Mouse (Mus musculus) left cerebral cortex, postnatal 25 days (tissue): Measurements from ENCODE around the gene Psmb6. TPM values are rescaled to one million over a fixed set of nuclear protein-coding genes. Genes with fewer than 3 reads are reported as not detected.
"Not testable (repeated sequence)": the region's sequence is repeated elsewhere in the genome, so short reads cannot be mapped to it uniquely, and the experiment has no call there.

ENCODE experiments used
- DNase-seq, 2 experiments: peaks; one replicate each; pipeline ENCODE4 v3.0.0; 2022; ENCODE audit warnings: low spot score in 2 of 2, mixed read lengths in 1 of 2
- intact Hi-C: fragments of 180-260 bp; cut with DNase I; formaldehyde crosslinking; loops from one replicate; pipeline ENCODE4 v1.15.1; 2025
- total RNA-seq, 2 experiments: library from RNA; stranded (reverse); gene quantifications; 2 replicates each; pipeline ENCODE4 v1.2.3; 2021

The Psmb6 gene
- total RNA-seq, 2 experiments from 2014 or later, result 172 to 186 TPM

- no peak for DNase-seq
Observed at GRCm38 (mm10) chr11:70562995-70563469, 37.9 kb downstream of the Psmb6 start.

GRCm38 (mm10) chr11:70563470-70564275 is 38.5 kb downstream of the Psmb6 start:
- DNase-seq, result peak in 1 of 2 experiments; percentile 49
- intact Hi-C loops, result loop anchor here (5.0 kb wide), 1 partner anchor 39 kb away; no protein-coding TSS in a partner anchor

More at GRCm38 (mm10) chr11:70562995-70563469, 37.9 kb downstream of the Psmb6 start:
- intact Hi-C loops, result loop anchor here (1.0 to 5.0 kb wide), 3 partner anchors 9 to 39 kb away; partner anchors contain the start of gene Pld2

GRCm38 (mm10) chr11:70564276-70564873 is 39.2 kb downstream of the Psmb6 start:
- no peak for DNase-seq
- intact Hi-C loops, result loop anchor here (5.0 kb wide), 1 partner anchor 38 kb away; no protein-coding TSS in a partner anchor

GRCm38 (mm10) chr11:70566586-70566985 is 41.4 kb downstream of the Psmb6 start:
- DNase-seq, result no peak
- intact Hi-C loops, result no loop called here

GRCm38 (mm10) chr11:70570614-70571013 is 45.4 kb downstream of the Psmb6 start:
- DNase-seq, intact Hi-C loops: not testable (repeated sequence)

- DNase-seq, result peak in 1 of 2 experiments; percentile 82
Observed at GRCm38 (mm10) chr11:70571641-70572040, 46.5 kb downstream of the Psmb6 start.

GRCm38 (mm10) chr11:70572348-70572902 is 47.3 kb downstream of the Psmb6 start:
- intact Hi-C loops, result loop anchor here (1.0 kb wide), 1 partner anchor 10 kb away; the partner anchor contains the start of gene Mink1
- DNase-seq, result no peak

More at GRCm38 (mm10) chr11:70571641-70572040, 46.5 kb downstream of the Psmb6 start:
- intact Hi-C loops, result loop anchor here (1.0 kb wide), 1 partner anchor 9 kb away; the partner anchor contains the start of gene Mink1

- intact Hi-C loops, result no loop called here
- DNase-seq, result peak in 1 of 2 experiments; percentile 61
Observed at GRCm38 (mm10) chr11:70573872-70574271, 48.7 kb downstream of the Psmb6 start.

- intact Hi-C loops, result no loop called here
- DNase-seq, result no peak
Observed at GRCm38 (mm10) chr11:70577201-70577600, 52.0 kb downstream of the Psmb6 start.

Other genes starting within 250 kb of the Psmb6 start
- under 1 TPM; 0.34 to 0.60 TPM for gene Alox12e, start 202.7 kb upstream of the Psmb6 start, total RNA-seq
- not detected for gene Alox15, start 173.3 kb upstream of the Psmb6 start, total RNA-seq
- 10 to 100 TPM; 34.9 to 42.0 TPM for gene Pelp1, start 115.3 kb upstream of the Psmb6 start, total RNA-seq
- gene Arrb2, start 92.7 kb upstream of the Psmb6 start, total RNA-seq, result 10 to 100 TPM; 64.6 to 66.7 TPM
- gene Med11, start 73.4 kb upstream of the Psmb6 start, total RNA-seq, result 10 to 100 TPM; 12.9 to 15.7 TPM
- under 1 TPM; 0.41 to 0.94 TPM for gene Zmynd15, start 65.9 kb upstream of the Psmb6 start, total RNA-seq
- 1 to 10 TPM in 1 of 2 experiments, under 1 TPM in 1; 0.94 to 1.2 TPM for gene Cxcl16, start 65.4 kb upstream of the Psmb6 start, total RNA-seq
- gene Tm4sf5, start 20.1 kb upstream of the Psmb6 start, total RNA-seq, result not detected
- not detected for gene Vmo1, start 10.8 kb upstream of the Psmb6 start, total RNA-seq
- gene Gltpd2, start 6.2 kb upstream of the Psmb6 start, total RNA-seq, result not detected
- not detected for gene Gm40193, start 7.6 kb downstream of the Psmb6 start, total RNA-seq
- 10 to 100 TPM; 13.0 to 15.2 TPM for gene Pld2, start 14.7 kb downstream of the Psmb6 start, total RNA-seq
- gene Mink1, start 37.5 kb downstream of the Psmb6 start, total RNA-seq, result 100 to 1,000 TPM; 412 to 432 TPM
- gene 4930544D05Rik, start 90.5 kb downstream of the Psmb6 start, total RNA-seq, result not detected
- not detected for gene Chrne, start 93.8 kb downstream of the Psmb6 start, total RNA-seq
- gene Gp1ba, start 113.8 kb downstream of the Psmb6 start, total RNA-seq, result not detected
- gene Rnf167, start 121.9 kb downstream of the Psmb6 start, total RNA-seq, result 10 to 100 TPM; 78.6 to 81.4 TPM
- gene Slc25a11, start 122.1 kb downstream of the Psmb6 start, total RNA-seq, result 100 to 1,000 TPM; 110 to 117 TPM
- gene Pfn1, start 129.3 kb downstream of the Psmb6 start, total RNA-seq, result 100 to 1,000 TPM; 221 to 239 TPM
- 1 to 10 TPM; 7.0 to 9.0 TPM for gene Eno3, start 131.8 kb downstream of the Psmb6 start, total RNA-seq
- gene Spag7, start 144.0 kb downstream of the Psmb6 start, total RNA-seq, result 10 to 100 TPM; 49.3 to 50.7 TPM
- 100 to 1,000 TPM; 226 to 234 TPM for gene Camta2, start 162.7 kb downstream of the Psmb6 start, total RNA-seq
- gene Inca1, start 174.8 kb downstream of the Psmb6 start, total RNA-seq, result 1 to 10 TPM; 1.5 to 2.5 TPM
- 10 to 100 TPM; 51.3 to 53.2 TPM for gene Kif1c, start 175.2 kb downstream of the Psmb6 start, total RNA-seq
- 10 to 100 TPM; 16.4 to 17.2 TPM for gene Zfp3, start 238.8 kb downstream of the Psmb6 start, total RNA-seq